Mouse (Mus musculus): ENCODE results near the gene Uba2. TPM values are rescaled to one million over a fixed set of nuclear protein-coding genes. Genes with fewer than 3 reads are reported as not detected.

The Uba2 gene
- 110 and 112 TPM in 2 replicates for polyA plus RNA-seq (2015; fragmentation: Nextera tagmentation; extraction: Ambion mirVana)

DNA sequence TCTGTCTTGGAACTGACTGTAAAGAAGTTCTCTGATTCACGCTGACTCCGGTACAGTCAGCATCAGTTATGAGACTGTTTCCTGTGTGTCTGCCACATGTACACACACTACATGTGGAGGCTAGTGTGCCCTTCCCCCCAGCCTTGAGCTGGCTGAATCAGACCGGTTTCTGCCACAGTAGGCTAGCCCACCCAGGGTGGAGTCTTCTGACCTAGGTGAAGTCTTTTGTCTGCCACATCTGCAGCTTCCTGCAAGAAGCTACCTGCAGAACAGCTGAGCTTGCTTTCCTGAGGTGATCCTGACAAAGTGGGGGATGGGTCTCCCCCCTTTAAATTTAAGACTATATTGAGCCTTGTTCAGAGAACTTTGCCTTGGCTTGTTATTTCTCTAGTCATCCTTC lies at the start of gene Uba2:
Gene Uba2, minus strand, starts transcription at position 146 of the 400 bp plus-strand sequence.

GRCm38 (mm10) chr7:34196132-34197128 lies 27.0 kb upstream of the Uba2 start, which contains the start of gene Pdcd2l:
Gene Pdcd2l, minus strand, starts transcription at chr7:34196661.

DNA sequence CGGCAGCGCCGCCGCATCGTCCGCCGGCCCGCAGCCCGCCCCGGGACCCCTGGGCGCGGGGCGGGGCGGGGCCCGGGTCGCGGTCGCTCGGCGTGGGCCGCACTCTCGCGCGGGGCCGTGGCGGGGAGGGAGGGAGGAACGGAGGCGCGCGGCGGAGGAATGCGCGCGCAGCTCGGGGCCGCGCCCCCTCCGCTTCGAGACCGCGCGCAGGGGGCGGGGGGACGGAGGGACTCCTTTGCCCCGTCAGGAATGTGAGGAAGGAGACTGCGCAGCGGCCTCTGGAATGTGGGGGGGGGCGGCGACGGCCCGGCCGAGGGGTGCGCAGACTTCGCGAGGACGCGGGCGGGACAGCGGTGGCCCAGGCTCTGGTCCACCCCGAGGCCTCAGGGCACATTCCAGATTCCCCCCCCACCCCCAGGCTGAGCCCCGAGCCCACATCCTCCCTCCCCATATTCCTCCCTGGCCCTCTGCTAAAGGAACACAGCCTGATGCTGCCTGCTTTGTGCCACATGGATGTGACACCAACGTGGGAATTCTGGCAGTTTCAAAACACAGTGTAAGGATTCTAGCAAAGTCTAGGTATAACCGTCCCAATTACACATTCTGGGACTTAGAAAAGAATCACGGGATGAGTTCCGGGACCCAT lies 36.2 kb downstream of the Uba2 start, which contains the start of gene Wtip:
Gene Wtip, minus strand, starts transcription at position 152 of the 646 bp plus-strand sequence.

GRCm38 (mm10) chr7:34094911-34095481 lies 74.4 kb downstream of the Uba2 start, which contains the start of gene Scgb1b30:
Gene Scgb1b30, plus strand, starts transcription at chr7:34095431.

Other genes starting within 250 kb of the Uba2 start
- gene Scgb2b26, start 224.6 kb downstream of the Uba2 start, polyA plus RNA-seq (2015; fragmentation: Nextera tagmentation; extraction: Ambion mirVana), result not detected in 2 replicates
- not detected in 2 replicates for gene Scgb2b27, start 155.7 kb downstream of the Uba2 start, polyA plus RNA-seq (2015; fragmentation: Nextera tagmentation; extraction: Ambion mirVana)
- not detected in 2 replicates for gene Scgb1b27, start 148.1 kb downstream of the Uba2 start, polyA plus RNA-seq (2015; fragmentation: Nextera tagmentation; extraction: Ambion mirVana)
- not detected in 2 replicates for gene Scgb1b30, start 74.2 kb downstream of the Uba2 start, polyA plus RNA-seq (2015; fragmentation: Nextera tagmentation; extraction: Ambion mirVana)
- 4.0 and 6.4 TPM in 2 replicates for gene Wtip, start 36.3 kb downstream of the Uba2 start, polyA plus RNA-seq (2015; fragmentation: Nextera tagmentation; extraction: Ambion mirVana)
- gene Pdcd2l, start 27.1 kb upstream of the Uba2 start, polyA plus RNA-seq (2015; fragmentation: Nextera tagmentation; extraction: Ambion mirVana), result 69.6 and 70.6 TPM in 2 replicates
- 362 and 387 TPM in 2 replicates for gene Gpi1, start 60.7 kb upstream of the Uba2 start, polyA plus RNA-seq (2015; fragmentation: Nextera tagmentation; extraction: Ambion mirVana)
- gene Gm6096, start 81.4 kb upstream of the Uba2 start, polyA plus RNA-seq (2015; fragmentation: Nextera tagmentation; extraction: Ambion mirVana), result not detected in 2 replicates
- gene 4931406P16Rik, start 144.0 kb upstream of the Uba2 start, polyA plus RNA-seq (2015; fragmentation: Nextera tagmentation; extraction: Ambion mirVana), result 24.4 and 26.2 TPM in 2 replicates
- 42.7 and 43.4 TPM in 2 replicates for gene Lsm14a, start 223.7 kb upstream of the Uba2 start, polyA plus RNA-seq (2015; fragmentation: Nextera tagmentation; extraction: Ambion mirVana)